Mouse (Mus musculus) thymus, postnatal 25 days (tissue): ENCODE measurements around the gene Tmed2.
"Not testable (repeated sequence)": the region's sequence is repeated elsewhere in the genome, so short reads cannot be mapped to it uniquely, and the experiment has no call there.

Experiments used
- DNase-seq: peaks from one replicate; pipeline ENCODE4 v3.0.0; 2022

Tmed2 gene

DNA sequence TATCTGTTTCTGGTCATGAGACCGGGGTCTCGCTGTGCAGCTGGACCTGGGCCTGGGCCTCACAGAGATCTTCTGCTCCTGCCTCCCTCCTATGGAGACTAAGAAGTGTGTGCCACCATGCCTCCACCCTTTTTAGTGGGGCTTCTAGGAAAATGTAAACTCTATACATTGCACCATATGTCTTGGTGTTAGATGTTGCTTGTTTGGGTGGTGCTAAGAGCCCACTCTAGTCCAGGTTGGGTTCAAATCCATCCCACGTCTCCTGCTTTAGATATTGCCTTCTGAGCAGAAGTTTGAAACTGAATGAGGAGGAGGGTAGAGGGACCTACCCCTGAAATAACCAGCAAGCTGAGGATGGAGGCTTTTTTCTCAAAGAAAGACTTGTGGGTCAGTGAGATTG, 52.3 kb downstream of the Tmed2 start:
- DNase-seq, result no peak

DNA sequence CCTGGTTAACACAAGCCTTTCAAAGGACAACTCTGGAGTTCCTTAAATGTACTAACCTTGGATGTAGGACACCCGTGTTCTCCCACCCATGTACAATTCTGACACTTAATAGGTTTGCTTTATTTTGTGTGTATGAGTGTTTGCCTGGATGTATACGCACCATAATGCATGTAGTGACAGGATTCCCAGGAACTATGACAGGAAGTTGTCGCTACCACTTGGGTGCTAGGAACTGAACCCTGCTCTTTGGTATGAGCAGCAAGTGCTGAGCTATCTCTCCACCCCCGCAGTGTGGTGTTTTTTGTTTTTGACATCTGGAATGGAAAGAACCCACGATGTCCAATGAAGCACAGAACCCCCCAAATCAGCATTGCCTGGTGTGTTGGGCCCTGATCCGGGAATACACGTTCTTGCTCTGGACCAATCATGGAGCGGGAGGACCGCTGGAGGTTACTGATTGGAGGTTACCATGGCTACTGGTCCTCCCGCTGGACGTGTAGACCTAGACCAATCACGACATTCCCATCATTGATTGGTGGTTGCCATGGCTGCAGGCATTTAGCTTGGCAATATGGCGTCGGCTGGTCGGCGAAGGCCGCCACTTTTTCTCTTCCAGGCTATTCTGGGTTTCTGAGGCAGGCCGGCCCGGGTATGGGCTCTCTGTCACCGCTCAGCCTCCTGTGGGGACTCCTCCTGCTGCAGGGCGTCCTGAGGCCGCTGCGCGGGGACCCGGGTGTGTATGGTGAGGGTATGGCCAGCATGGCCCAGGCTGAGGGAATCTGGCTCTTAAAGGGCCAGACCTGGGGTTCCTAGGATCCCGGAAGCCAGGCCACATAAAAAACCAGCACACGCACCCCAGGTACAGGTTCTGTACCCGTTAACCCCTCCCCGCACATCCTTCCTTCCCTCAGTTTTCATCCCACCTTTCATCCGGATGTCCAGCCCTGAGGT, 58.0 kb downstream of the Tmed2 start:
- peak; percentile 46 for DNase-seq

DNA sequence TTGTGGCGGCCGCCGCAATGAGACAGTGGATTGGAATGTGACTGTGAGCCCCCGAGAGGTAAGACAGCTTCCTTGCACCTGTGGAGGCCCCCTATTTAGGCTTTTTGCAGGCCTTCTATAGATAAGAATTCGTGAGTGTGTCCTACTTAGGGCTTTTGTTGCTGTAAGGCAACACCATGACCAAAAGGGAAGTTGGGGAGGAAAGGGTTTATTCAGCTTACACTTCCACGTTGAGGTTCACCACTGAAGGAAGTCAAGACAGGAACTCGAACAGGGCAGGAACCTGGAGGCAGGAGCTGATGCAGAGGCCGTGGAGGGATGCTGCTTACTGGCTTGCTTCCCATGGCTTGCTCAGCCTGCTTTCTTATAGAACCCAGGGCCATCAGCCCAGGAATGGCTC, 59.2 kb downstream of the Tmed2 start:
- not testable (repeated sequence) for DNase-seq
